Mouse (Mus musculus) hindbrain, postnatal 0 days (tissue): ENCODE results near the gene Chit1. TPM values are rescaled to one million over a fixed set of nuclear protein-coding genes. Genes with fewer than 3 reads are reported as not detected.

Source experiments
- ATAC-seq: fragments of 200-750 bp; cut with Nextera tagmentation; 2 replicates; pipeline ENCODE4 v1.8.0; 2017; ENCODE audit warnings: mild to moderate bottlenecking, moderate TSS enrichment, moderate library complexity
- DNase-seq: peaks from one replicate; pipeline ENCODE4 v3.0.0-alpha.2; 2015; ENCODE audit warnings: low spot score
- H3K27ac ChIP-seq: fragments of 300-500 bp; sonication (generic); 2 replicates; pipeline ENCODE4 v1.5.1; 2014; ENCODE audit warnings: mild to moderate bottlenecking
- H3K27me3 ChIP-seq: fragments of 300-500 bp; sonication (generic); 2 replicates; pipeline ENCODE4 v1.6.1; 2014; ENCODE audit warnings: low read length, mixed read lengths; ENCODE audit not compliant: insufficient read depth
- H3K36me3 ChIP-seq: fragments of 300-500 bp; sonication (generic); 2 replicates; pipeline ENCODE4 v1.6.1; 2014; ENCODE audit warnings: low read length, mixed read lengths; ENCODE audit not compliant: insufficient read depth
- H3K4me1 ChIP-seq: fragments of 300-500 bp; sonication (generic); 2 replicates; pipeline ENCODE4 v1.6.1; 2014; ENCODE audit warnings: antibody characterized with exemption, low read length, mixed read lengths; ENCODE audit not compliant: insufficient read depth
- H3K4me2 ChIP-seq: fragments of 300-500 bp; sonication (generic); 2 replicates; pipeline ENCODE4 v1.6.1; 2014; ENCODE audit warnings: low read depth, mild to moderate bottlenecking, low read length, moderate library complexity, mixed read lengths
- H3K4me3 ChIP-seq: fragments of 300-500 bp; sonication (generic); 2 replicates; pipeline ENCODE4 v1.5.1; 2014; ENCODE audit warnings: low read length
- H3K9ac ChIP-seq: fragments of 300-500 bp; sonication (generic); replicated peaks from 2 replicates; pipeline ENCODE4 v1.6.1; 2014; ENCODE audit warnings: mild to moderate bottlenecking, low read length, moderate library complexity, mixed read lengths
- H3K9me3 ChIP-seq: fragments of 300-500 bp; sonication (generic); 2 replicates; pipeline ENCODE4 v1.6.1; 2016; ENCODE audit warnings: low read length, mixed read lengths
- CTCF ChIP-seq: IDR thresholded peaks from 2 replicates; pipeline ENCODE4 v1.5.1; 2016; ENCODE audit warnings: antibody characterized with exemption, control low read depth, low read depth
- WGBS: fragments of 180-500 bp; shearing (Covaris S2); extraction: QIAGEN DNeasy Blood & Tissue Kit; methylation state at CpG from one replicate; pipeline ENCODE4 v1.1.7; 2014; 5-methylcytosine and 5-hydroxymethylcytosine counted together
- polyA plus RNA-seq: library from polyadenylated mRNA; unstranded; fragments of >200 nt; fragmentation: Nextera tagmentation; extraction: Ambion mirVana; gene quantifications from 2 replicates; pipeline ENCODE4 v1.2.1, GENCODE M21; 2015
- total RNA-seq: library from RNA; depleted of rRNA; stranded (reverse); fragments of >200 nt; gene quantifications from 2 replicates; pipeline ENCODE4 v1.2.3, GENCODE M21; 2014

The Chit1 gene
- total and polyA plus RNA-seq, 2 experiments from 2014 or later: 0.46 TPM; not detected in 1

GRCm38 (mm10) chr1:134168985-134169697 is 58.1 kb downstream of the Chit1 start:
- Histone ChIP-seq H3K4me2 (no peak overlapping the region), H3K4me1 (no peaks in the 10 kb centered on the region), H3K27me3 (no peaks in the 10 kb centered on the region), H3K9ac (no peak overlapping the region), H3K36me3 (no peaks in the 10 kb centered on the region), H3K27ac (no peak overlapping the region), H3K9me3 (no peaks in the 10 kb centered on the region), H3K4me3 (no peak overlapping the region)
- no peak for DNase-seq
- 92% methylated on average over 8 of the region's 8 CpGs for WGBS
- ATAC-seq: no peak
- no peak for TF ChIP-seq CTCF

- Histone ChIP-seq H3K4me3 (no peak overlapping the region), H3K27me3 (no peaks in the 10 kb centered on the region), H3K4me2 (no peak overlapping the region), H3K36me3 (no peaks in the 10 kb centered on the region), H3K27ac (no peak overlapping the region), H3K4me1 (no peaks in the 10 kb centered on the region), H3K9me3 (no peaks in the 10 kb centered on the region), H3K9ac (no peak overlapping the region)
- ATAC-seq (no peak), DNase-seq (no peak)
- 65% methylated on average over 7 of the region's 7 CpGs for WGBS
- TF ChIP-seq CTCF: no peak
Measured at GRCm38 (mm10) chr1:134173081-134173480, 62.0 kb downstream of the Chit1 start.

DNA sequence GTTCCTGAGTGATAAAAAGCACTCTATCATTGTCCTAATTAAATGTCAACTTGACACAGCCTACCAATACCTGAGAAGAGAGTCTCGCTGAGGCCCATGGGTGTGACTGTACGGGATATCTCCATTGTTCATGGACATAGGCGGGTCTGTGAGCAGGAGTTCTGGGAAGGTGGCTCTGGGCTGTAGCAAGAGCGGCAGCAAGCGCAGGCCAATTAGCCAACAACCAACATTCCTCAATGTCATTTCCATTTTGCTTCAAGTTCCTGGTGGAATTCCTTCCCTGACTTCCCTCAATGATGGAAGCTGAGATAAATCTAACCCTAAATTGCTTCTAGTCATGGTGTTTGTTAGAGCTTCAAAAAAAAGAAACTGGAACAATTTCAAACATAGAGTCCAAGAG is 66.9 kb downstream of the Chit1 start:
- ATAC-seq: no peak
- no peak overlapping the region for H3K27ac ChIP-seq
- H3K27me3 ChIP-seq: no peaks in the 10 kb centered on the region
- no peak overlapping the region for H3K4me3 ChIP-seq
- no peaks in the 10 kb centered on the region for H3K36me3 ChIP-seq
- no peaks in the 10 kb centered on the region for H3K4me1 ChIP-seq
- DNase-seq: no peak
- whole genome bisulfite sequencing: 86% methylated on average over 5 of the region's 5 CpGs
- no peaks in the 10 kb centered on the region for H3K9me3 ChIP-seq
- no peak overlapping the region for H3K9ac ChIP-seq
- no peak overlapping the region for H3K4me2 ChIP-seq
- no peak for TF ChIP-seq CTCF

DNA sequence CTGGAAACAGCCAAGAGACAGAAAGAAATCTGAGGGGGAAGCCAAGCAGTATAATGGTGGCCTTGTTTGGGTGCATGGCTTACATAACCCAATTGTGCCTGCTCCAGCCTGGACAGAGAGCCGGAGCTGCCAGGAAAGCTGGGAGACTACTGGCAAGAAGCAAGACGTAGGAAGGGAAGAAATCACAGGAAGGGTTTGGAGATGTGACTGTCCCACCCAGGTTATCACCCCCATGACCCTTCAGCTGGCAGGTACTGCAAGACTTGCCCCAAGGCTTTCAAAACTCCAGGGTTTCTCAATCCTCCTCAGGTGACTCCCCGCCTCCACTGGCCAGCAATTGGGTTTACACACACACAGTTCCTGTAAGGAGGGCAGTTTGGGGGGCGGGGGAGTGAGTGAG is 71.0 kb downstream of the Chit1 start, which contains the start of gene Chil1:
Gene Chil1 (plus strand): TSS at position 152 of the 400 bp plus-strand sequence.
- ATAC-seq: peak; percentile 29; the same call in 1 of the 2 replicates
- Histone ChIP-seq H3K9ac (no peak within 1 kb of the TSS), H3K4me2 (no peak within 1 kb of the TSS), H3K27me3 (no peaks in the 10 kb centered on the region), H3K36me3 (no peaks in the 10 kb centered on the region), H3K4me1 (no peaks in the 10 kb centered on the region), H3K9me3 (no peaks in the 10 kb centered on the region), H3K27ac (peak within 1 kb of the TSS; percentile 7; the same call in 1 of the 2 replicates), H3K4me3 (no peak within 1 kb of the TSS)
- peak; percentile 12 for DNase-seq
- 54% methylated on average over 4 of the region's 4 CpGs for WGBS
- no peak for TF ChIP-seq CTCF

DNA sequence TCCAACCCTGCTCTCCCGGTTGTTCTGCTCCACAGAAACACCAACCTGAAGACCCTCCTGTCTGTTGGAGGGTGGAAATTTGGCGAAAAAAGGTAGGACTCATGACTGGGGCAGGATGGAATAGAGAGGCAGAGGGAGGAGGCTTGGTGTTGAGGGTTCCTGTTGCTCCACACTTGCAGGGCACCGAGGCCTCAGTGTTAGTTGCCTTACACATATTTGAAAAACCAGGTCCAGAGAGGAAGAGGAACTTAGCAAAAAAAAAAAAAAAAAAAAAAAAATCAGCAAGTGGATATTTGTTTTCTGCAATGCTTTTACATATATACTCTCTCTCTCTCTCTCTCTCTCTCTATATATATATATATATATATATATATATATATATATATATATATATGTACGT is 73.0 kb downstream of the Chit1 start:
- peaks cover 3% of the 10 kb centered on the region; the same call in 1 of the 2 replicates for H3K4me1 ChIP-seq
- no peak overlapping the region for H3K4me3 ChIP-seq
- no peaks in the 10 kb centered on the region for H3K27me3 ChIP-seq
- no peak overlapping the region for H3K4me2 ChIP-seq
- H3K27ac ChIP-seq: no peak overlapping the region
- WGBS: 87% methylated on average over 4 of the region's 4 CpGs
- no peak overlapping the region for H3K9ac ChIP-seq
- TF ChIP-seq CTCF: no peak
- DNase-seq (no peak), ATAC-seq (no peak)
- H3K9me3 ChIP-seq: no peaks in the 10 kb centered on the region
- no peaks in the 10 kb centered on the region for H3K36me3 ChIP-seq

GRCm38 (mm10) chr1:134188217-134188616 is 77.2 kb downstream of the Chit1 start:
- no peak for TF ChIP-seq CTCF
- peak; percentile 18 for DNase-seq
- H3K4me3 ChIP-seq: no peak overlapping the region
- no peaks in the 10 kb centered on the region for H3K27me3 ChIP-seq
- H3K9me3 ChIP-seq: no peaks in the 10 kb centered on the region
- no peak overlapping the region for H3K9ac ChIP-seq
- no peak overlapping the region; the same call in 1 of the 2 replicates for H3K27ac ChIP-seq
- no peak for ATAC-seq
- no peak overlapping the region for H3K4me2 ChIP-seq
- no peaks in the 10 kb centered on the region for H3K36me3 ChIP-seq
- peaks cover 3% of the 10 kb centered on the region; the same call in 1 of the 2 replicates for H3K4me1 ChIP-seq
- WGBS: 53% methylated on average over 5 of the region's 5 CpGs

GRCm38 (mm10) chr1:134188989-134189729 is 78.1 kb downstream of the Chit1 start:
- Histone ChIP-seq H3K9me3 (no peaks in the 10 kb centered on the region), H3K4me2 (no peak overlapping the region), H3K4me3 (no peak overlapping the region), H3K4me1 (peaks cover 3% of the 10 kb centered on the region; the same call in 1 of the 2 replicates), H3K9ac (no peak overlapping the region), H3K36me3 (no peaks in the 10 kb centered on the region), H3K27me3 (no peaks in the 10 kb centered on the region), H3K27ac (no peak overlapping the region; the same call in 1 of the 2 replicates)
- WGBS: 20% methylated on average over 12 of the region's 12 CpGs
- TF ChIP-seq CTCF: no peak
- ATAC-seq: no peak
- DNase-seq: peak; percentile 32
